Mouse (Mus musculus): ENCODE data around the gene Copb1.

GRCm38 (mm10) chr7:114210618-114211017, 43.9 kb downstream of the Copb1 start:
- no peak for TF ChIP-seq CTCF (IDR thresholded peaks at IDR 0.05; ENCODE audit: low read depth, low read length)
- no peak for TF ChIP-seq POLR2A (IDR thresholded peaks at IDR 0.05; ENCODE audit: borderline replicate concordance, low read depth, low read length)

Data from bone marrow macrophage, adult 2 months (primary cell).